In the genomic region with DNA sequence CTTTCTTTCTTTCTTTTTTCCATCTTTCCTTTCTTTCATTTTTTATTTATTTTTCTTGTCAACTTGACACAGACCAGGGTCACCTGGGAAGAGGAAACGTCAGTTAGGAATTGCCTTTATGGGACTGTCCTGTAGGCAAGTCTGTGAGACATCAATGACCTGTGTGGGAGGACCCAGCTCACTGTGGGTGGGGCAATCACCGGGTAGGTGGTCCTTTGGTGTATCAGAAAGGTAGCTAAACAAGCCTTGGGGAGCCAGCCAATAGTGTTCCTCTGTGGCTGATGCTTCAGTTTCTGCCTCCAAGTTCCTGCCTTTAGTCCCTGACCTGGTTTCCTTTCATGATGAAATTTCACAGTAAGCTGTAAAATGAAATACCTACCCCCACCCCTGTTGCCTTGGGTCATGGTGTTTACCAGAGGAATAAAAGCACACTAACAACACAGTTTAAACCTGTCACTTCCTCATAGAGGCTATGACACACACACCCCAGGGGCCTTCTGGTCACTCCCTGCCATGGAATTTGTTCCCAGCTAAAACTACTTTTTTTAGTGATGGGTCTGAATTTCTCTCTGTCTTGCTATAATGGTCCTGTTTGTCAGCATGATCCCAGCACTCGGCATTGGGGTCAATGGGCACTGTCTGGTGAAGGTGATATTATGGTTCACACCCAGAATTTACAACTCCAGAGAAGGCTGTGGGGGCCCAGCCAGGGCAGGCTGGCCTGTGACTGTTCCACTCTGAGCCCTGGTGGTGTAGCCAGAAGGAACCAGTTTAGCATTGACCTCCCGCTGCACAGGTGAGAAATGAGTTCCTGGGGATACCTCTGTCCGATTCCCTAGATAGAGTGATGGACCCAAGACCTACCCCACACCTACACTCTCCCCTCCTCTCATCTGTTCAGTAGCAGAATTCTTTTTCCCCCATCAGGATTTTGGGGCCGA, we compare ENCODE assay signal across 12 mouse cellular contexts. TPM values are rescaled to one million over a fixed set of nuclear protein-coding genes. Genes with fewer than 3 reads are reported as not detected.
DNase-seq lines count a peak whose midpoint lies in the region; ATAC-seq and TF ChIP-seq lines count a peak whose summit lies in the region.
"Had no signal": no experiment of that assay in that cellular context is flagged by ENCODE, and none has a peak within 500 bp of the region (broad histone marks: within the 10 kb centered on the region; RNA-seq: fewer than 3 reads in every experiment).

No protein-coding gene starts in this region.

- peaks cover 12% of the 10 kb centered on the region for H3K4me1 ChIP-seq in kidney, embryonic 15.5 days
- H3K4me1 ChIP-seq in embryonic facial prominence, embryonic 10.5 days: peaks cover 17% of the 10 kb centered on the region
- peaks cover 13% of the 10 kb centered on the region; the same call in 1 of the 2 replicates for H3K4me1 ChIP-seq in hindbrain, postnatal 0 days (ENCODE audit: insufficient read depth, low read length)
- H3K4me1 ChIP-seq in neural tube, embryonic 13.5 days (replicated peaks): peaks cover 18% of the 10 kb centered on the region

- no peaks in the 10 kb centered on the region for H3K27me3 ChIP-seq in kidney, embryonic 15.5 days
- 0 out of 2 replicates have a peak, but pooled peaks cover 3% of the 10 kb centered on the region for H3K27me3 ChIP-seq in embryonic facial prominence, embryonic 10.5 days (replicated peaks; ENCODE audit: low read depth, poor library complexity, severe bottlenecking)
- no peaks in the 10 kb centered on the region for H3K27me3 ChIP-seq in hindbrain, postnatal 0 days (ENCODE audit: insufficient read depth, low read length)
- 0 out of 2 replicates have a peak, but pooled peaks cover 4% of the 10 kb centered on the region for H3K27me3 ChIP-seq in neural tube, embryonic 13.5 days

- H3K36me3 ChIP-seq in kidney, embryonic 15.5 days: no peaks in the 10 kb centered on the region
- H3K36me3 ChIP-seq in embryonic facial prominence, embryonic 10.5 days (replicated peaks): no peaks in the 10 kb centered on the region
- H3K36me3 ChIP-seq in hindbrain, postnatal 0 days (ENCODE audit: insufficient read depth, low read length): no peaks in the 10 kb centered on the region
- no peaks in the 10 kb centered on the region for H3K36me3 ChIP-seq in neural tube, embryonic 13.5 days

- no peak overlapping the region for H3K4me3 ChIP-seq in kidney, embryonic 15.5 days (replicated peaks)
- no peak overlapping the region for H3K4me3 ChIP-seq in embryonic facial prominence, embryonic 10.5 days
- H3K4me3 ChIP-seq in hindbrain, postnatal 0 days (ENCODE audit: low read length): no peak overlapping the region
- H3K4me3 ChIP-seq in neural tube, embryonic 13.5 days: no peak overlapping the region

- H3K9me3 ChIP-seq in kidney, embryonic 15.5 days (replicated peaks): no peaks in the 10 kb centered on the region
- H3K9me3 ChIP-seq in embryonic facial prominence, embryonic 10.5 days: no peaks in the 10 kb centered on the region
- H3K9me3 ChIP-seq in hindbrain, postnatal 0 days (ENCODE audit: low read length): no peaks in the 10 kb centered on the region
- H3K9me3 ChIP-seq in neural tube, embryonic 13.5 days: no peaks in the 10 kb centered on the region

- H3K4me2 ChIP-seq in kidney, embryonic 15.5 days: no peak overlapping the region
- peak overlapping the region; percentile 14 for H3K4me2 ChIP-seq in hindbrain, postnatal 0 days (ENCODE audit: low read depth, low read length)
- H3K4me2 ChIP-seq in neural tube, embryonic 13.5 days: 0 out of 2 replicates have a peak overlapping the region, but pooled peaks have one; percentile 20

- 47% methylated on average over 6 of the region's 6 CpGs for WGBS in kidney, embryonic 15.5 days
- 75% methylated on average over 6 of the region's 6 CpGs for WGBS in embryonic facial prominence, embryonic 10.5 days
- 58% methylated on average over 6 of the region's 6 CpGs for WGBS in hindbrain, postnatal 0 days
- WGBS in neural tube, embryonic 13.5 days: 53% methylated on average over 6 of the region's 6 CpGs

- H3K27ac ChIP-seq in kidney, embryonic 15.5 days: 0 out of 2 replicates have a peak overlapping the region, but pooled peaks have one; percentile 9
- H3K27ac ChIP-seq in embryonic facial prominence, embryonic 10.5 days (replicated peaks): peak overlapping the region; percentile 44; the same call in 1 of the 2 replicates
- H3K27ac ChIP-seq in hindbrain, postnatal 0 days: peak overlapping the region; percentile 48; the same call in 1 of the 2 replicates
- H3K27ac ChIP-seq in neural tube, embryonic 13.5 days (replicated peaks): peak overlapping the region; percentile 52

- H3K9ac ChIP-seq in kidney, embryonic 15.5 days: no peak overlapping the region
- H3K9ac ChIP-seq in hindbrain, postnatal 0 days (replicated peaks; ENCODE audit: low read length): no peak overlapping the region
- no peak overlapping the region for H3K9ac ChIP-seq in neural tube, embryonic 13.5 days

- no peak for TF ChIP-seq CTCF in hindbrain, postnatal 0 days (IDR thresholded peaks at IDR 0.05; ENCODE audit: low read depth)

- DNase-seq in kidney, adult 8-10 months: no peak
- DNase-seq in embryonic facial prominence, embryonic 10.5 days (ENCODE audit: low spot score): no peak
- no peak for DNase-seq in hindbrain, postnatal 0 days (ENCODE audit: low spot score)
- no peak for DNase-seq in adrenal gland, postnatal 36 days
- no peak for DNase-seq in kidney, postnatal 36 days
- DNase-seq: cerebellum, adult 11-12 months; layer of hippocampus, adult 9-11 months; lung, adult 2 months; thymus, postnatal 4 days had no signal

- 0 out of 2 replicates have a peak, but pooled peaks have one; percentile 26 for ATAC-seq in kidney, embryonic 15.5 days (replicated peaks; ENCODE audit: low FRiP score)
- peak; percentile 8; the same call in 1 of the 2 replicates for ATAC-seq in hindbrain, postnatal 0 days
- peak; percentile 48 for ATAC-seq in neural tube, embryonic 13.5 days (ENCODE audit: low read depth)
- no peak for ATAC-seq in granulocyte monocyte progenitor cell, adult 5-6 weeks (replicated peaks; ENCODE audit: poor library complexity, severe bottlenecking)

RNA-seq across cellular contexts. Expression of gene Cdh5, which starts 40.1 kb away (rescaled TPM):
- 35.9 and 38.3 TPM in 2 replicates for polyA plus RNA-seq in kidney, embryonic 15.5 days (2015; fragmentation: Nextera tagmentation; extraction: Ambion mirVana)
- 15.4 and 15.6 TPM in 2 replicates for polyA plus RNA-seq in embryonic facial prominence, embryonic 10.5 days (2016; fragmentation: Nextera tagmentation; extraction: Ambion mirVana)
- total RNA-seq in hindbrain, postnatal 0 days (2014; rRNA removed): 18.3 and 19.7 TPM in 2 replicates
- polyA plus RNA-seq in hindbrain, postnatal 0 days (2015; fragmentation: Nextera tagmentation; extraction: Ambion mirVana): 8.4 and 8.9 TPM in 2 replicates
- 18.1 and 18.9 TPM in 2 replicates for polyA plus RNA-seq in neural tube, embryonic 13.5 days (2015; fragmentation: Nextera tagmentation; extraction: Ambion mirVana)
- 10 to 100 TPM; 44.1 to 61.4 TPM for total RNA-seq in adrenal gland, postnatal 36 days (2021)
- total RNA-seq in granulocyte monocyte progenitor cell, adult 5-6 weeks (2014; fragmentation: Nextera tagmentation): 0.41 TPM in 1 of 2 replicates, not detected in the other
- not detected in 2 replicates for total RNA-seq in granulocyte monocyte progenitor cell, adult 5-6 weeks (2017)
